Mouse (Mus musculus) ZHBTc4 (cell line): ENCODE results near the gene Plxna3.
A peak's percentile ranks its signal among the peaks of the same experiment; 100 is the strongest.
"Not testable (repeated sequence)": the region's sequence is repeated elsewhere in the genome, so short reads cannot be mapped to it uniquely, and the experiment has no call there.

Source experiments
- DNase-seq: peaks from one replicate; pipeline ENCODE4 v3.0.0-alpha.2; 2011; ENCODE audit warnings: low read depth, low spot score

Gene Plxna3

DNA sequence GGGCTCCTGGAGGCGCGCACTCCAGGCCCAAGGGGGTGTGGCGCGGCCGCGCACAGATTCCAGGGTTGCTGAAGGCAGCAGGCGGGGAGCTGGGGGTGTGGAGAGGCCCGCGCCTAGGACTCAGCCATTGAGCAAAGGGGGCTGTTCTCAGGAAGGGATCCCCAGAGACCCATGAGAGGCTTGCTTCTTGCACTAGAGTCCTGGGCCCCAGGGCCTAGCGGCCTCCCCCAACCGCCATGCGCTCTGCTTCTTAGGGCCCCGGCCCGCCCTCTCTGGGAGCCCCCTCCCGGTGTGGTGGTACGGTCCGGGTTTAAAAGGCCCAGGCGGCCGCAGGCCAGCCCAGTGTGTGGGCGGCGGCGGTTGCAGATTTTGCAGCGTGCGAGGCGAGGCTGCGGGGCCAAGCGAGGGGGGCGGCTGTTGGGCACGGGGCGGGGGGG is at the start of gene Plxna3:
TSS of gene Plxna3 (plus strand) at position 342 of the 437 bp plus-strand sequence.
- DNase-seq = peak; percentile 82

DNA sequence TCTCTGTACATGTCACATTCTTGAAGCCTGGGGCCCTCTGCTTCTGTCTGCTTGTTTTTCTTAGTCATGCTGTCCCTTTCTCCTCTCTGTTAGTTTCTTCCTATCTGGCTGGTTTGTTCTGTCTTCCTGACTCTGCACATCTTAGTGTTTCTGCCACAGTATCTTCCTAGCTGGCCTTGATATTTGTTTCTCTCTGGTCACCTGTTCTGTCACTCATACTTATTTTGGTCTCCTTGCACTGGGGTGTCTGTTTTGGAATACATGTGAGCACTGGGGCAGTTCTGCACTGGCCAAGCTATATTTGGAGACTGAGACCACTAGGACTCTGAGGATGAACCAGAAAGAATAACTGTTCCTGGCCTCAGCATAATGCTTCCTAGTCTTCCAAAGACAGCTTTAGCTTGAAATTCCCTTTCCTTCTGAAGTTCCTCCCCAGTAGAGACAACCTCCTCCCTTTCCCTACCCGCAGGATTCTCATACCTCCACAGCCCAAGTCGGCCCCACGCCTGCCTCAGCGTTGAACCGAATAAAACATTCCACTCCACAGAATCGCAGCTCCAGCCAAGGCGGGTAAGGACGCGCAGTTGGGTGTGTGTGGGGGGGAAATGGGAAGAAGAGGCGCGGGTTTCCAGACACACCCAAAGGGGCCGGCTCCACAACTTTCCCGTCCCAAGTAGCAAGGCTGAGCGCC is 47.7 kb upstream of the Plxna3 start:
- no peak for DNase-seq

DNA sequence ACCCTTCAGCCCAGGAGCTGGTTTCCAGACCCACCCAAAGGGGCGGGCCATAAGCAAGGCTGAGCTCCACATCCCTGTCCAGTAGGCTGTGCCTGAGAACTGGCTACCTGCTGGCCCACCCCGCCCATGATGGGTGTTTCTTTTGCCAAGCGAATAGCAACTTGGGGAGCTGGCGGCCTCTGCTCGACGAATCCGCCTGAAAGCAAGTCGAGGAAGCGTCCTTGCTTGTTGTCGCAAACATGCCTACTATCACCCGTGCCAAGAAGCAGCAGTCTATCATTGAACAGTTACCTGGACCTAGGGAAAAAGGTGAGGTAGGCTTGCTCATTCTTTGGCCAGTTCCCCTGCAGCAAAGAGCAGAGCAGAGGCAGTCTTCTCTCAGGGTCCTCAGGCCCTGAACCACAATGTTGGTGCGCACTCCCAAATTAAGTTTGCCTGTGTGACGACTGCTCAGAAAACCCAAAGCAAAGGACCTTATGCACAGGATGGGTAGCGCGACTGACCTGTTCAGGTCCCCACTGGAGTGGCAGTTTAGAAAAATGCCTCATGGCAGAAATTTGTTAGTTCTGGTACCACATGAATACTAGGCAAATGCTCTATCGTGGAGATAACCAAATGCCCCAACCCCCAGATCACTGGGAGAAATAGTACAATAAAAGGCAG is 47.0 kb upstream of the Plxna3 start, which contains the start of the genes Taz and Dnase1l1:
TSS of gene Taz (plus strand) at position 181 of the 663 bp plus-strand sequence.
TSS of gene Dnase1l1 (minus strand) at position 606 of the 663 bp plus-strand sequence.
- peak; percentile 88 for DNase-seq

DNA sequence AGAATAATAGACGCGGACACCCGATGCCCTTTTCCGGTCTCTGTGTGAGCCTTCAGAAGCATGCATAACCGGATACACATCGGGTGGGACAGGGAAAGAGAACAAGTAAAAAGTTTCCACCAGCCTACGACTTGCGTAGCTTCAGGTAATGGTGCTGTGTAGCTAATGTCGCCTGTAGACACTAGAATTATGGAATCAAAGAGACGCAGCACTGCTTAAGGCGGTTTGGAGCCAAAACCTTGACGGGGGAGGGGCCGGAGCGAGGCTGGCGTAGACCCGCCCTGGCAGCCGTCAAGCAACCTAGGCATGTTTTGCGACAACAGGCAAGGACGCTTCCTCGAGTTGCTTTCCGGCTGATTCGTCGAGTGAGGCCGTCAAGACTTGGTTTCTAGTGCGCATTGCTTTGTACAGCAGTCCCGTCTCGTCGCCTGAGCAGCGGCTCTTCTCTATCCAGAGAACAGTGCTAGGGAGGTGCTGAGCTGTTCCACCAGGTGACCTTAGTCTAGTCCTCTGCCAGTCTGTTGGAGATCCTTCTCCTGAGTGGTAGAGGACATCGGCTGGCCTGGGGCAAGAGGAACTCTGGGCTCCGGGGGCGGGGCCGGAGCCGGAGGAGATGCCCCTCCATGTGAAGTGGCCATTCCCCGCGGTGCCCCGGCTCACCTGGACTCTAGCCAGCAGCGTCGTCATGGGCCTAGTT is 46.3 kb upstream of the Plxna3 start:
- peak; percentile 93 for DNase-seq

DNA sequence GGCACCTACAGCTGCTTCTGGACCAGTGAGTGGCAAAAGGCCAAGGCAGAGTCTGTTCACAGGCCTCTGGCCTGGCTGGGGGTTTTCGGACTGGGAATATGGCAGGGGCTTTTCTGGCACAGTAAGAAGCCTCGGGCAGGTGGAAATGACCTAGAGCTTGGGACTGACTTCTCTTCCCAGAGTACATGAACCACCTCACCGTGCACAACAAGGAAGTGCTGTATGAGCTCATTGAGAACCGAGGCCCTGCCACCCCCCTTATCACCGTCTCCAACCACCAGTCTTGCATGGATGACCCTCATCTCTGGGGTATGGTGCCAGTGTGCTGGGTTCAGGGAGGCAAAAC is 45.8 kb upstream of the Plxna3 start:
- no peak for DNase-seq

DNA sequence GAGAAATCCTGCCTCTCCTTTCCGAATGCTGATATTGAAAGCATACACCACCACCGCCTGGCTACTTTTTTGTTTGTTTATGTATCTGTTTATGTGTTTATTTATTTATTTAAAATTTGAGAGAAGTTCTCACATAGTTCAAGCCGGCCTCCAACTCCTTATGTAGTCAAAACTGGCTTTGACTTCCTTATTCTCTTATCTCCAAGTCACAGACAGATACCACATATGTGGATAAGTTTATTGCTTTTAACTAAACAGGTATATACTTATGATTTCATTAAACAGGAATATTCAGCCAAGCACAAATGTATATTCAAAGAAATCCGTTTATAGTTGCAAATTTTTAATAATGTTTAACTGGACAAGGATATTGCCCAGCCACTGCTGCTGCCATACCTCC is 35.4 kb upstream of the Plxna3 start:
- no peak for DNase-seq

DNA sequence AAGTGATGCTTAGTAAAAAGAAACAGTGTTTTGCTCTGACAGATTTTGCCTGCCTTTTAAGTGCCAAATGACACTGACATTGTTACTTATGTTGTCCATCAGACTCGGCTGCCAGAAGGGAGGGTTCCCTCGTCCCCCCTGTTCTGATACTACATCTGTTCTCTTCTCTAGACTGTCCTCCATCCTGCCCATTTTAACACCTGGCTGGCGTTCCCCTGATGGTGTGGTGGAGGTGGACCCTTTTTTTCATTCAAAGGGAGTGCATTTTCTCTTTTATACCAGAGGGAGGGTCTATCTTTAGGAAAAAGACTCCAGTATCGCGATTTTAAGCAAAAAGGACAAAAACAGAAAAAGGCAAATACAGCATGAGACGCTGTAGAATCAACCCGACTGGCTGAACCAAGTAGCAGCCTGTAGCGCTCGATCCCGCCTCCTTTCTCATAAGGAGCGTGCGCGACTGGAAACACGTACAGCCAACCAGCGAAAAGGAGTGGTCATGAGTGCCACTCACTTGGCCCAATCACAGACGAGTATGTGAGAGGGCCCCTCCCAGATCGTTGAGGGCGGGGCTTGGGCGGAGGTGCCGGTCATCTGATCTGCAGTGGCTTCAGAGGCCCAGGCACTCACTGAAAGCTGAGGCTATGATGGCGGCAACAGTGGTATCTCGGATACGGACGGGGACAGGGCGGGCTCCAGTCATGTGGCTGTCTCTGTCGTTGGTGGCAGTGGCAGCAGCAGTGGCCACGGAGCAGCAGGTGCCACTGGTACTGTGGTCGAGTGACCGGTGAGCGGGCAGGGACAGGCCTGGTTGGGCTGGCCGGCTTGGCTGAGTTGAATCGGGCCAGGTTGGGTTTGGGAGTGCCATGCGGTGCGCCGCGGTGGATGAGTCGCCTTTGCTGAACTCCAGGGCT is 32.1 kb upstream of the Plxna3 start, which contains the start of gene Atp6ap1:
TSS of gene Atp6ap1 (plus strand) at position 560 of the 911 bp plus-strand sequence.
- DNase-seq = peak; percentile 97

DNA sequence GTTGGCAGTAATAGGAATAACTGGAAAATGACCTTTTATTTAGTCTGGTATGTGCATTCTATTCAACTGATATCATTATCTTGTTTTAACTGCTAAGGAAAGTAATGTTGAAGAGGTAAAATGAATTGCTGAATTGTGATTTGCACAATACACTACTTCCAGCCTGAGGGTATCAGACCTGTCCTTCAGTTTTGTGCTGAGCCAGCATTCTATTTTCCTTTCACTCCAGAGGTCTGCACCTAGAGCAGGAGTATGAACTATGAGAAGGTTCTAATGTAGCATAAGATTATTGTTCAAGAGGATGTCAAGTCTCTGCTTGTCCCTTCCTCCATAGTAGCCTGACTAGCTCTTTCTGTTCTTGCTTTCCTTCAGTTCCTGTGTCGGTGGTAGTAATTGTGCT is 30.5 kb upstream of the Plxna3 start:
- no peak for DNase-seq

DNA sequence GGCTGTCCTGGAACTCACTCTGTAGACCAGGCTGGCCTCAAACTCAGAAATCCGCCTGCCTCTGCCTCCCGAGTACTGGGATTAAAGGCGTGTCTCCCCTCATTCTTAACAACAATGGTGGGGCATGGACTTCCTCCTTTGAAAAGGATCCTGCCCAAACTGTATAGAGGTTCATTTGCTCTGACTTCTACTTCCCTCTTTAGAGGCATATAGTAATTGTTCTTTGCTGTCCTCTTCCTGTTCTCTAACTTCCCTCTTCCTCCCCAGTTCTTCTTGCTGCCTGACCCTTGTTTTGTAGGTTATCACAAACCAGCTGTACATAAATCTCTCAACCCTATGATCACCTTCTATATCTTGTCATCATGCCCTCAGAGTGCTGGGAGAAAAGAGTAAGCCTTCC is 29.1 kb upstream of the Plxna3 start:
- DNase-seq = no peak

DNA sequence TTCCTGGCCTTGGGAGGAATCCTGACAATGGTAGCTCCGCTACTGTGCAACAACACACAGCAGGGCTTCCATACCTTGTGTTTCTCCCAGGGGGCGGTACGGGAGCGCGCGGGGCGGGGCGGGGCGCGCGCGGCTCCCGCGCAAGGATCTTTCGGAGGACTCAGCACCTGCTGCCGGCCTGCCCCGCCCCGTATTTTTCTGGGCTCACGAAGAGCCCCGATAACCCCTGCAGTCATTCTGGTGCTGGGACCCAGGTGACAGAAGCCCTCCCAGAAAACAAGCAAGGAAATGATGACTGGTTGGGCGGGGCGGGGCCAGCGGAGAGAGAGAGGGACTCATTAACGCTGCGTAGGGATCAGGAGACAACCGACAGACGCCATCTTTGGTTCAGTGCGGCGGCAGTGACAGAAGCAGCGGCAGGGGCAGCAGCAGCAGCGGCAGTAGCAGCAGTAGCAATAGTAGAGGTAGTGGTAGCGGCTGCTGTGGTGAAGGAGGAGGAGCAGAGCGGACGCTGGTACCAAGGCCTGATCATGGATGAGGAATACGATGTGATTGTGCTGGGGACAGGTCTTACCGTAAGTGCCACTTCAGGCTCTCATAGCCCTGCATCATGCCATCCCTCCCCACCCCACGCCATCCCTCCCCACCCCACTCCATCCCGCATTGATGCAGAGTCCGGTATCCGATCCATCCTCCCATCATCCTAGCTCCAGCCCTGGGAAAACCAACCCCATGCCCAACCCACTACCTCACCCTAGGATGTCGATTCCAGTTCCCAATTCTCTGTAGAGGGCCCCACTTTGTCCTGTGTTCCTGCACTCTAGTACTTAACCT is 23.8 kb upstream of the Plxna3 start, which contains the start of gene Gdi1:
TSS of gene Gdi1 (plus strand) at position 132 of the 834 bp plus-strand sequence.
- DNase-seq = peak; percentile 93

DNA sequence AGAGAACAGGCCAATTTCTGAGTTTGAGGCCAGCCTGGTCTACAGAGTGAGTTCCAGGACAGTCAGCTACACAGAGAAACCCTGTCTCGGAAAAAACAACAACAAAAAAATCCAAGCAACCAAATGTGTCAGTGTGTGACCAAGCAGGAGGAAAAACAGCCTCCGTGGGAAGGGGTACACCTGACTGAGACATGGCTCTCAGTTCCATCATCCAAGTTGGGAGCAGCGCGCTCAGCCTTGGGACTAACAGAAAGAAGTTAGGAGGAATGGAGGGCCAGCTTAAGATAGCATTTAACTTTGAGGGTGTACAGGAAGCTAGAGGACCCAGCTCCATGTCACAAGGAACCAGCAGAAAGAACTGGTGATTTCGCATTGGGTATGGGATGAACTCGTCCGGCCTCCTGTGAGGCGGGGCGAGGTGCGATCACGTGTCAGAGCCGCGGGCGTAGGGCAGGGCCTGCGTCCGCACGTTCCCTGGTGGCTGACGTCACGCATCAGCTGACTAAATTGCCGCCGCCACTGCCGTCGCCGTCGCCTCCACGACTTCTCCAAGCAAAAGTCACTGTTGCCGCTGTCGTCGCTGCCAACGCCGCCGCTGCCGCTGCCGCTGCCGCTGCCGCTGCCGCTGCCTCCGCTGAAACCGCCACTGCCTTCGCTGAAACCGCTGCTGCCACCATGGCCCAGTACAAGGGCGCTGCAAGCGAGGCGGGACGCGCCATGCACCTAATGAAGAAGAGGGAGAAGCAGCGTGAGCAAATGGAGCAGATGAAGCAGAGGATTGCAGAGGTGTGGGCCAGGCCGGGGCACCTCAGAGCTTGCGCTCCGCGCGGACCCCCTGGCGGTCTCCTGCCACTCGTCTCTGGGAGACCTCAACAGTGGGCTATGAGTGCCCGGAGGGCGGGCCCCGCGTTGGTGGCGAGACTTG is 16.1 kb upstream of the Plxna3 start, which contains the start of gene Fam50a:
TSS of gene Fam50a (plus strand) at position 494 of the 925 bp plus-strand sequence.
- peak; percentile 93 for DNase-seq

DNA sequence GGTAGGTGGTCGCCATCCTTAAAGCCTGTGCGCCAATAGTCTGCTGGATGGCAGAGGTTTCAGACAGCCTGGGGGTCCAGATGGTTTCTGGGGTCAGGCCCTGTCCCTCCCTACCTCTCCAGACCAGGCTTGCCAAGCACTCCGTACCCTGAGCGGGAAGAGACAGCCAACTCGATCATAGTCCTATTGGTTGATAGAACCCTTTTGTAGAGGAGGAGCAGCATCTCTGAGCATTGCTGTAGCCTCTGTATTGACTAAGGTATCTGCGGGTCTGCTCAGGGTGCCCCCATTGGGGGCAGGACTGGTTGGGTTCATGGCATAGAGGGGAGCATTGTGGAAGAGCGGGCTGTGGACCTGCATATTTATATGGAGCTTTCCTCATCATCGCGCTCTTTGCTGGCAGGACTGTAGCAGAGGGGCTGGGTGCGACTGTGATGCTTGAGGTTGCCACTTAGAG is 377 bp downstream of the Plxna3 start:
- no peak for DNase-seq

DNA sequence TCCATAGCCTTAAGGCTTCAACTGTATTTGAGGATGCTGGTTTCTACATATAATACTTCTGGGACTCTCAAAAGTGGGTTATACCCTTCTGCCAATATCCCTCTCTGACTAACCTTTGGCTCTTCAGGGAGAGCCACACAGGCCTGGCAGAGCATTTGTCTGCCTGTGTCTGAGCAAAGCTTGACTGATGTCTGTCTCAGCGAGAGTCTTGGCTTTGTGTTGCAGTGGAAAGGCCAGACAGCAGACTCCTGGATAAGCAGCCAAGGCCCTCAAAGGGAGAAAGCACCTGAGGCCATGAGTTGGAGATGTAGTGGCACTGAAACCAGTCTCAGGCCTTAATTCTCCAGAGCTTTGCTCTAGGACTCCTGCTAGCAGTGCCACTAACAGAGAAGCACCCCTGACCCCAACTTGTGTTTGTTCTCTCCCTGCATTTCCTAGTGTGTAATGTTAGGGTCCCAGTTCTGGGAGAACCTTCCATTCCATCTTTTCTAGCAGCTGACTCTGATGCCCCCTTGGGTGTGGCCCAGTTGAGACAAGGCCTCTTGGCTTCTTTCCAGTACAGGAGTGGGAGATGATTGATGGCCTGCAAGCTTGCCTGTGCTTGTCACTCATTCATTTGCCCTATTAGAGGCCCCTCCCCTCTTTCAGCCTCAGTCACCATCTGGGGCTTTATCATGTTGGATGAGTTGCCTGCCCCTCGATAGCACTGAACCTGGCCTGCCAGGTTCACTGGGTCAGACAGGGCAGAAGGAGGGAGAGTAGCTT is 1.5 kb downstream of the Plxna3 start:
- DNase-seq = no peak

DNA sequence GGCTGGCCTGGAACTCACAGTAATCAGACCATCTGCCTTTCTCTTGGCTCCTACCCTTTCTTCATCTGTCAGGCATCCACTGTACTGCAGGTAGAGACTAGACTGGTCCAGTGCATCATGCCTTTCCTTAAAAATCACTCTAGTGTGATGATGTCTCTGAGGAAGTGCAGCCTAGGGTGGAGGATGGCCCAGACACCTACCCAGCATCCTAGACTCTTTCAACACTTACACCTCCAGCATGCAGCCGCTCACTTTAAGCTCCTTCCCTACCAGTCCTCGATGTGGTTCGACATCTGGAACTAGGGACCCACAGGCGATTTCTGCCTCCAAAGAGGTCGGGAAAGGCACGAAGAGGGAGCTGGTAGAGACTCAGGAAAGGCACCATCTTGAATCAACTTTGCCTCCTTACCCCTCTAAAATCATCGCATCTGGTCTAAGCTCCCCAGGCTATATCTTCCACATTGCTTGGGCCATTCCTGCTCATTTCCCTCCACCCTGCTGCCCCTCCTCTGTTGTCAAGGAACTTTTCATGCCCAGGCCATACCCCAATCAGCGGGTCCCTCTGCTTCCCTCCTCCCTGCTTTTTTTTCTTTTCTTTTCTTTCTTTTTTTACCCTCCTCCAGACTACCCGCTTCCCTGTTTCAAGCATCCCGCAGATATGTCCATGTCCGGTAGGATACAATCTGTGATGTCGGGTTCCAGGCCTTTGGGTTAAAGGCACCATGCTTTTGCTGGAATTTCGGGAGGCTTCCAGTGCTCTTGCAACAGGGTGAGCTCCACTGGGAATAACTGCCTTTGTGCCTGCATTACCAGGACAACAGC is 24.0 kb downstream of the Plxna3 start:
- peak; percentile 16 for DNase-seq

DNA sequence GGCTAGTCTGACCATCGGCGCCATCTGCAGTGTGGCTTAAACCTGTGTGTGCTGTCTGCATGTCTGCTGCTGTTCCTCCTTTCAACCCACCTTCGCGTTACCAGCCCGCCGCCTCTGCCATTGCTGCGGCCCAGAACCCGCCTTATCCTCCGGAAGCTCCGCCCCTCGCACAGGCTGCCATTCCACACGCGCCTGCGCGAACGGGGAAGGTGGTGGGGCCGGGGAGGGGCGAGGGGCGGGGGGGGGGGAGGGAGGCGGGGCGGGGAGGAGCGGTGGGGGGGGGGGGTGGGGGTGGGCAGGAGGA is 24.6 kb downstream of the Plxna3 start, which contains the start of gene Lage3:
TSS of gene Lage3 (minus strand) at position 152 of the 304 bp plus-strand sequence.
- peak; percentile 82 for DNase-seq

DNA sequence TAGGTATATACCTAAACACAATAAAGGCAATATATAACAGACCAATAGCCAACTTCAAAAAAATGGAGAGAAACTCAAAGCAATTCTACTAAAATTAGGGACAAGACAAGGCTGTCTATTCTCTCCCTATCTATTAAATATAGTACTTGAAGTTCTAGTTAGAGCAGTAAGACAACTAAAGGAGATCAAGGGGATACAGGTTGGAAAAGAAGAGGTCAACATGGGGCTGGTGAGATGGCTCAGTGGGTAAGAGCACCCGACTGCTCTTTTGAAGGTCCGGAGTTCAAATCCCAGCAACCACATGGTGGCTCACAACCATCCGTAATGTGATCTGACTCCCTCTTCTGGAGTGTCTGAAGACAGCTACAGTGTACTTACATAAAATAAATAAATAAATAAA is 28.2 kb downstream of the Plxna3 start:
- not testable (repeated sequence) for DNase-seq

DNA sequence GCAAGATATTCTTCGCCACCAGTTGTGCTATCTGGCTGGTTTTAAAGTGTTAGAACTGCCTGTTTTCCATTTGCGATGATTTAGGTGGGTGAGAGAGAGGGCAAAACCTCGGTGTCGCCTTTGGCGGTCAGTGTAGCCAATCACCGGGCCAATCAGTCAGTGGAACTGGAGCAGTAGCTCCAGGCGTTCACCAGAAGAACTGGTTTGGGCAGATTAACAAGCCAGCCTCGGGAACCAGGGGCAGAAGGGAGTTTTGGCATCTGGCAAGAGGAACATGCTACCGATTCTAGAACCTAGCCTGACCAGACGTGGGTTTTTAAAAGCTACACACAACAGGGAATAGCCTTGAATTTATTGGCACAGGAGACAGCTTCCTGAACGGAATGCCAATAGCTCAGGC is 30.3 kb downstream of the Plxna3 start:
- peak; percentile 19 for DNase-seq

DNA sequence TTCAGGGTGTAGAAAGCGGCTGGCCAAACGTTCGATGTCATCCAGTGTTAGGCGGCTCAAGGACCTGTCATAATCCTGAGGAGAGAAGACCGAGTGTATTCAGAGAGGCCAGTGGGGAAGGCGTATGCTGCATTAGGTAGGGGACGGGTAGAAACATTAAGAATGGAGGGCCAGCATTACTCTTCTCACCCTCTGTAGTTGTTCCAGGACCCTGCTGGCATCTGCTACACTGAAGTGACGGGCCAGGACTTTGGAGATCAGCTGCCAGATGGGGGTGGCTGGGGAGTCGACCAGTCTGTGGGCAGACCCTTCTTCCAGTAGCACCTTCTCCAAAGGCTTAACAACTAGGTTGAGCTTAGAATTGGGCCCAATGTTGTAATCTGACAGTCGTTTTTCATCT is 38.6 kb downstream of the Plxna3 start:
- no peak for DNase-seq
